Mouse (Mus musculus) thymus, postnatal 0 days (tissue): ENCODE results near the gene Lin52. TPM values are rescaled to one million over a fixed set of nuclear protein-coding genes. Genes with fewer than 3 reads are reported as not detected.

ENCODE experiments used
- DNase-seq: peaks from one replicate; pipeline ENCODE4 v3.0.0-alpha.2; 2015; ENCODE audit warnings: low spot score
- polyA plus RNA-seq: library from polyadenylated mRNA; unstranded; fragments of >200 nt; fragmentation: Nextera tagmentation; extraction: Ambion mirVana; gene quantifications from 2 replicates; pipeline ENCODE4 v1.2.1, GENCODE M21; 2015

Gene Lin52
- polyA plus RNA-seq, 1 experiment from 2014 or later, result 22.3 TPM

- DNase-seq, result no peak
Measured at GRCm38 (mm10) chr12:84533706-84534486, 82.7 kb downstream of the Lin52 start.

DNA sequence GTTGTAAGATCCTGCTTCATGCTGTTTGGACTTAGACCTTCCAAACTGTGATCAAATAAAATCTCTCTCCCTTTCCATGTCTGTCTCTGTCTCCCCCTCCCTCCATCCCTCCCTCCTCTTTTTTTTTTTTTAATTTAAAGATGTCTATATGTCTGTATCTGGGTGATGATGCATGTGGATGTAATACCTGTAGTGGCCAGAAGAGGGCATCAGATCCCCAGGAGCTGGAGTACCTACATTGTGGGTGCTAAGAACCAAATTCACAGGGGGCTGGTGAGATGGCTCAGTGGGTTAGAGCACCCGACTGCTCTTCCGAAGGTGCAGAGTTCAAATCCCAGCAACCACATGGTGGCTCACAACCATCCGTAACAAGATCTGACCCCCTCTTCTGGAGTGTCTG, 88.3 kb downstream of the Lin52 start:
- DNase-seq, result peak; percentile 42

- no peak for DNase-seq
Measured at GRCm38 (mm10) chr12:84541391-84541958, 90.3 kb downstream of the Lin52 start.

- DNase-seq, result peak; percentile 47
Measured at GRCm38 (mm10) chr12:84546028-84546427, 94.8 kb downstream of the Lin52 start.

DNA sequence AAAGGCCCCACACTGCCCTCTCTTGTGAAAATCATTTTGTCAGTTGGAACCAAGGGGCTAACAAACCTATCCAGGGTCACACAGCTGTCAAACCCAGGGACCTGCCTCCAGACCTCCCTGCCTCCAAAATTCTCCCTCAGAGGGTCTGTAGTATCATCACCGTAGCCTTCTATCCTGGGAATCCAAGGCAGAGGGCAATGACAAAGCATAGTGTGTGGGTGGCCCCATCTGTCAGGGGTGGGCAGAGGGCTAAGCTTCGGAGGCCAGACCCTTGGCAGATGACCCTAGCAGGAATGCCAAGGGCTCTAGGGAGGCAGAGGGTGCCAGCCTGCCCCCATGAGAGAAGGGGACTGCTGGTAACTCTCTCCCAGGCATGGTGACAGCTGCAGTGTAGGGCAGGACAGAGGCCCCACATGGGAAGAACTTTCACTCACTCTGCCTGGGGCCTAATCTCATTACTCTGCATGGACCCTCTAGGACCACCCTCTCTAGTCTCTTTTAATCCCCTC, 95.4 kb downstream of the Lin52 start:
- no peak for DNase-seq

GRCm38 (mm10) chr12:84548251-84548650, 97.0 kb downstream of the Lin52 start:
- no peak for DNase-seq

DNA sequence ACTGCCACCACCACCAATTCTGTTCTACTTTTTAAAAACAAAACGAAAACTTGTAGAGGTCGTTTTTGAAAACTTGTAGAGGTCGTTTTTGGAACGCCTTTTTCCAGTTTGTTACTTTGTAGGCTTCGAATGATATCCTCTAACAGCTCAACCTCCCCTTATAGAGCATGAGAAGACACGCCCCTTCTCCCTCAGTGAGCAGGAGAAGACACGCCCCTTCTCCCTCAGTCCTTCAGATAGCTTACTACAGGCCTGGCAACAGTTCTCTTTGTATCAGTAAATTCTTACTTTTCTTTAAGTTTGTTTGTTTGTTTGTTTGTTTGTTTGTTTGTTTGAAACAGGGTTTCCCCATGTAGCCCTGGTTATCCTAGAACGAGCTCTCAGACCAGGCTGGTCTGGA, 104.0 kb downstream of the Lin52 start:
- no peak for DNase-seq

GRCm38 (mm10) chr12:84562558-84562957, 111.3 kb downstream of the Lin52 start:
- DNase-seq, result no peak

DNA sequence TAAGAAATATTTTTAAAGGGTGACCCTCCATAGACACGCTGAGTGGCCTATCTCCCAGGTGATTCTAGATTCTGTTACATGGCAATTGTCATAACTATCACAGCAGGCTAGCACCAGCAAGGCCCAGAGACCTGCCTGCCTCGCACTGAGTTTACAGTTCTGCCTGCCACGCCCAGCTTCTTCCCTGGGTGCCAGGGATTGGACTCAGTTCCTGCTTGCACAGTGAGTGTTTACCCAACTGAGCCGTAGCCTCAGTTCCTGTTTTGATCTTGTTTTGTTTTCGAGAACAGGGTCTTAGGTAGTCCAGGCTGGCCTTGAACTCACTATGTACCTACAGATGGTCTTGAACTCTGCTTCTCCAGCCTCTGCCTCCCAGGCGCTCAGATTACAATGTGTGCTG, 116.4 kb downstream of the Lin52 start:
- no peak for DNase-seq

DNA sequence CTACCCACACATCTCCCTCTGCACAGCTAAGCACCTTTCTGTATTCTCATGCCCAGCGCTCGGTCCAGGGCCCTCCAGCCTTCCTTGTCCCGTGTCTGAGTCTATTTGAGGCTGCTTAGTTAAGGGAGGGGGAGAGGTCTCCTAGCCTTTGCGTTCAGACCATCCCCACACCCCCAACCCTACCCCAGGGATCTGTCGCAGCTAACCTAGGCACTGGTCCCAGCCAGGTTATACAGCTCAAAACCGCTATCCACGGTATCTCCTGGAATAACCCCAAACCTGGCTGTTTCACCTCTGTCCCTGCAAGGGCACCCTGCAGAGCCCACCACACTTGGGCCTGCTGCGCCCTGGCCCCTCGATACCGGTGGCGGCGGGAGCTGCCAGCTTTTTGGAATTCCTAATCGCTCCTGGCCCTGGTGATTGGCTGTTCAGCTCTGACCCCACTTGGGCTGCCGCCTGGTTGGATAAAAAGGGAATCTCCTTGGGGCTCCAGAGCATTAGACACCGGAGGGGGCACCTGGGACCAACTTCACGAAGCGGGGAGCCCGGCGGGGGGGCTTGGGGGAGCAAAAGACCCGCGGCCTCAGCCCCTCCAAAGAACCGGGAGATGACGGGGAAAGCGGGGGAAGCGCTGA, 118.2 kb downstream of the Lin52 start, which contains the start of gene Vsx2:
Vsx2 (plus strand) TSS at position 427 of the 635 bp plus-strand sequence.
- no peak for DNase-seq

DNA sequence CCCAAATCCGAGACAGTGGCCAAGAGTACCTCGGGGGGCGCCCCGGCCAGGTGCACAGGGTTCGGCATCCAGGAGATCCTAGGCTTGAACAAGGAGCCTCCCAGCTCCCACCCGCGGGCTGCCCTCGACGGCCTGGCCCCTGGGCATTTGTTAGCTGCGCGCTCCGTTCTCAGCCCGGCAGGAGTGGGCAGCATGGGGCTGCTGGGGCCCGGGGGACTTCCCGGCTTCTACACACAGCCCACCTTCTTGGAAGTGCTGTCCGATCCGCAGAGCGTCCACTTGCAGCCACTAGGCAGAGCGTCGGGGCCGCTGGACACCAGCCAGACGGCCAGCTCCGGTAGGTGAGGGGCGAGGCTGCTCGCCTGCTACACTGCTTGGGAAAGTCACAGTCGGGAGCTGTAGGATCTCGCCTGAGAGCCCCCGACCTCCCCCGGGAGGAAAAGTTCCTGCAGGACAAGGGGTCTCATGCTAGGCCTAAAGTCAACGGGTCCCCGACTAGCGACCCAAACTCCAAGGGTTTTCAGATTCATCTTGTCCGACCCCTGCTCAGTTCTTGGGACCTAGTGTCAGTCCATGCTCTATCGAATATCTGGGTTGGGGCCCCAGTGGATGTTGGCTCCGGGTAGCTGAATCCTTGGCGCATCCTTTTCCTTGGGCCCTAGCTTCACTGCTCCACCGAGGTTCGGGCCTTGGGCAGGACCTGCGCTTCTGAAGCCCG, 118.9 kb downstream of the Lin52 start:
- DNase-seq, result no peak

GRCm38 (mm10) chr12:84570694-84571415, 119.6 kb downstream of the Lin52 start:
- no peak for DNase-seq

- peak; percentile 75 for DNase-seq
Measured at GRCm38 (mm10) chr12:84571466-84572340, 120.5 kb downstream of the Lin52 start.

- DNase-seq, result no peak
Measured at GRCm38 (mm10) chr12:84572341-84572720, 121.1 kb downstream of the Lin52 start.

- DNase-seq, result no peak
Measured at GRCm38 (mm10) chr12:84573094-84573493, 121.9 kb downstream of the Lin52 start.

DNA sequence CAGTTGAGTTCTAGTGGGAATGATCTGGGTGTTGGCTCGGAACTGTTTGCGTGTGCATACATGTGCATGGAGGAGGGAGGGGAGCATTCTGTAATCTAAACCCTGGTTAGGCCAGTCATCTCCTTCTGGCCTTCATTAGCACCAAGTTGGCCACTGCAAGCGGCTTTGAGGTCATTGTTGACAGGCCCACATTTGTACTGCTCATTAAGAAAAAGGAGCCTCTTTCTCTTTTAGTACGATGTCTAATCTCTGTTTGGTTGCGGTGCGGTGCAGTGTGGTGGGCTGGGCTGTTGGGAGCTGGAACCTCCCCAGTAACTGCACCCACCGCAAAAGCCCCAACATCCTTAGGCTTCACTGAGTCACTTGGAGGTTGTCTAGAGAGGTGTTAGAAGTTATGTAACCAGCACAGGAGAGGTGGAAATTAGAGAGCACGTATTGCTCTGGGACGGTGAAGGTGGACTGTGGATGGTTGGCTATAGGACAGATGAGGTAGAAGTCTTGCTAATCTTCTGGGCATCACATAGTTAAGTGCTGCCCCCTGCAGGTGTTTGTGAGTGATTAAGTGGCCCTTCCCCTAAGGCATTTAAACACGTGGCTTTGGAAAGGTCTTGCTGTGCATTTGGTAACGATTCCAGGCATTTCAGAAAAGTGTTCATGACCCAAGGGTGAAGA, 126.7 kb downstream of the Lin52 start:
- DNase-seq, result no peak

DNA sequence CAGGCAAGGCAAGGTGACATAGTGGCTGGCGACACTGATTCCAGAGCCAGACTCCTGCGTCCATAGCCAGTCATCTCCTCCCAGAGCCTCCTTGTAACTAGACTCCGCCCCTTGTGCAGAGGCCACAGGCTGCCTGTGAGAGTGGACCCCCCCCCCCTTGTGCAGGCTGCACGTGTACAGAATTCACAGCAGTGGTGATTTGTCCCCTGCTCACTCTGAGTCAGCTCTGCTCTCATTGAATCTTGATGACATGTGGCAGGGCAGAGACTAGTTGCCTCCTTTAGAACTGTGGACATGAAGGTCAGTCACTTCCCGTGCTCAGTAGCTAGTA, 127.2 kb downstream of the Lin52 start:
- DNase-seq, result no peak

DNA sequence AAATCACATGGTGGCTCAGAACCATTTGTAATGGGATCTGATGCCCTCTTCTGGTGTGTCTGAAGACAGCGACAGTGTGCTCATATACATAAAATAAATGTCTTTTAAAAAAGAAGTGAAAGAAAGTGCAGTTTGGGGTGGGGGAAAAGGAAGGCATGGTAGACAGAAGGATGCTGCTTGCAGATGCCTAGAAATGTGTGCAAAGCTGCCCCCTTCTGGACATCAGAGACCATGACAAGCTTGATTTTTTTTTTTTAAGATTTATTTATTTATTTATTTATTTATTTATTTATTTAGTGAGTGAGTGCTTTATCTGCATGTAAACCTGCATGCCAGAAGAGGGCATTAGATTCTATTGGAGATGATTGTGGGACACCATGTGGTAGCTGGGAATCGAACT, 130.1 kb downstream of the Lin52 start:
- no peak for DNase-seq
